Mouse (Mus musculus) left cerebral cortex, postnatal 14 days (tissue): ENCODE measurements around the gene Dennd1a. TPM values are rescaled to one million over a fixed set of nuclear protein-coding genes. Genes with fewer than 3 reads are reported as not detected.

ENCODE experiments used
- DNase-seq, 2 experiments: peaks; one replicate each; pipeline ENCODE4 v3.0.0; 2021 to 2022; ENCODE audit warnings: low spot score in 2 of 2, mixed read lengths in 1 of 2
- intact Hi-C: fragments of 180-260 bp; cut with DNase I; formaldehyde crosslinking; loops from one replicate; pipeline ENCODE4 v1.15.1; 2025
- total RNA-seq, 2 experiments: library from RNA; stranded (reverse); gene quantifications; 2 replicates each; pipeline ENCODE4 v1.2.3; 2021

Gene Dennd1a
- total RNA-seq, 2 experiments from 2014 or later = 68.5 to 70.1 TPM

DNA sequence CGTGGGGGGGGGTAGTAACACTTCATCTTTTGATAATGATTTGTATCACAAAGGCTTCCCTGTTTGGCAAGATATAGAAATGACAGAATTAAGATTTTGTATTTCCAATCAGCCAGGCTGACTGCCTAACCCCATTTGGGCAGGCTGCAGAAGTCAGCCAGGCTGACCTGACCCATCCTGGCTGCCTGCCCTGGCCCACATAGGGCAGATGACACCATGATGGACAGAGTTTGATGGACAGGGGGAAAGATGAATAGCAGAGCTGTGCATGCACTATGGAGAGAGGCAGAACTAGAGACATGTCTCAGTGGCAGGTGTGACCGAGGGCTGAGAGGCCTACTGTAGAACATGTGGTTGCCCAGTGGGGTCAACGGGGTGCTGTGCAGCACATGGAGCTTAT, 203.9 kb downstream of the Dennd1a start:
- intact Hi-C loops = no loop called here
- DNase-seq = no peak

DNA sequence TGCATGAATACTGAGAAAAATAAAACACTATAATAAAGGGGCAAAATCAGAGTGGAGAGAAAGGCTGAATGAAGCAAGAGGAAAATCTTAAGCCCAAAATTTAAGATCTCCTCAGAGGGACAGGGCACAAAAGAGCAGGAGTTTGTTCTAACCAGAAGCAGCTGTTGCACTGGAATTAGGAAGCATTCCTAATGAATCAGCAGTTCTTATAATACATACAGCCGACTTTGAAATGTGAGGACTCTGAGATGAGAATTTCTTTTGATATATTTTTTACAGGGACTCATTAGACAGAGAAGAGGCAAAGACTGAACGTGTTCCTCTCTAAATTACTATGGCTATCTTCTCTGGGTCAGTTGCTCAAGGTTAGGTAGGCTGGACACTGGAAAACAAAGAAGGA, 212.7 kb downstream of the Dennd1a start:
- intact Hi-C loops = no loop called here

DNA sequence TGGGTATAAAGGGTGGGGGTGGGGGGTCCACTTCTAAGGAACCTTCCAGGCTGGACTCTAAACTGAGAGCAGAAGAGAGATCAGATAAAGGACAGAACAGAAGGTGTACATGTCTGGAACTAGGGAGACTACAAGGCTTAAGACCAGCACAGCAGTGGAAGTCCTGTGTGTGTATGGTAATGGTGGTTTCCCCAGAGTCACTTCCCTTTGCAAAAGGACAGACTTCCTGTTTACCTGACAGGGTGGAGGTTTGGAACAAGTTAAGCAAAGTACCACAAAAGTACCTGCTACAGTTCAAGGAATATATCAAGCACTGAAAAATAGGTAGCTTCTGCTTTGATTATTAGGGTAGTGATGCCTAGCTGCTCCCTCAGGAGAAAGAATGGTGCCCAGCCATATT, 215.1 kb downstream of the Dennd1a start:
- intact Hi-C loops = no loop called here
- no peak for DNase-seq

More for the DNA sequence above, 212.7 kb downstream of the Dennd1a start:
- no peak for DNase-seq

DNA sequence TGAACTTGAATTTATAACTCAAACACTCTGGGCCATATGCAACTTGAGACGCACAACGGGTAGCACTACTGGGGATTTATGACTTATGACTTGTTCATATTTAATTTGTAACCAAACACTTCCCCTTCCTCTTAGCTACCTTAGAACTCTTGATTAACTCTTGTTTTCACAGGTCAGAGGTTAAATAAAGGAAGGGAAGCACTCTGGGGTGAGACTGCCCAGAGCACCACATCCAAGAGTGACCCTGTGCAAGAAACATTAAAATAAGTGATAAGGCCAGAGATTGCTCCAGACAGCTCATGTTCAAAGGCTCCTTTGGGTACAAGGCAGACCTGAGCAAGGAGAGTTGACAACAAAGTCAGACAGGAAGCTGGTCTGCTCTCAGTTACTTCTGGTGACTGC, 219.0 kb downstream of the Dennd1a start:
- intact Hi-C loops = no loop called here
- DNase-seq = no peak

DNA sequence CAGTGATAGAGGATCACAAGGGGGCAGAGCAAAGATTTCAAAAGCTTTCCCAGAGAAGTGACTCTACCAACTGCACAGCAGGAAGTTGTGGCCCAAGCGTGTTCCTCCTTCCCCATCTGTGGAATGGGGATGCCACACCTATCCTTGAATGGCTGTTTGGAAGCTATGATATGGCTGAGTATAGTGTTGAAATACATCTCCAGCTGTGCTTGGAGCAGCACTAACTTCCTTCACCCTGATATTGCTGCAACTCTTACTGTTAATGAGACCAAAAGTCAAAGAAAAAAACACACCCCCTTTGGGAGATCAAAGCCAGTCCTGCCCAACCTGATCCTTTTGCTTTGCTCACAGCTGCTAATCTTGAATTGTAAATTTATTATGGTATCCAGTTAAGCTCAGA, 221.3 kb downstream of the Dennd1a start:
- intact Hi-C loops = no loop called here
- DNase-seq = no peak

DNA sequence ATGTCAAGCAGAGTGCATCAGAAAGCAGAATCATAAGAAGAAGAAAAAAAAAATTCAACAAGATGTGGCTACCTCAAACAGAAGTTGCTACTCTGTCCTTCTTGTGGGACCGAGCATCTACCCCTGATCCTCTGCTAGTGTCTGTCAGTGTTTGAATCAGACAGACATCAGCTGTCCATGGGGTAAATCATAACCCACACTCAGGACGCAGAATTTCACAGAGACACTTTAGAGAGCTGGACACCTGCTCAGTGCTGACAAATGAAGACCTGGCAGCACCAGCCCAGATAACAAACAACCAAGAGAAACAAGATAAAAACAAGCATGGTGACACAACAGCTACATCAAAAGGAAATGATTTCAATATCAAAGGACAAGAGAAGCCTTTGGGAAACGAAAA, 222.9 kb downstream of the Dennd1a start:
- no peak for DNase-seq
- intact Hi-C loops = no loop called here

DNA sequence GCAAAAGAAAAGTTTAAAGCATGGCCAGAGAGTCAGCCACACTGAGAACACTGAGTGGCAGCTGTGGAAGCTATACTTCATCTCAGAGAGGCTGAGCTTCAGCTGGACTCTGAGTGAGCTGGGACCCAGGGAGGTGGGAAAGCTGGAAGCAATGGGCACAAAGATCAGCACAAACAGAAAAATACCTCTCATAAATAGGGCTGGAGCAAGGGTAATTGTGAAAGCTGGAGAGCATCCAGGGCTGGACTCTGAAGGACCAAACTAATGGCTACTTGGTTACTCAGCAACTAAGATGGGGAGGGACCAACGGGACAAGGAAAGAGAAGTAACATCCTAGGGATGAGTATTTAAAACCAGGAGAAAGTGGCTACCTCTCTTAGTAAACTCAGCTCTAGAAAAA, 225.0 kb downstream of the Dennd1a start:
- intact Hi-C loops = no loop called here
- DNase-seq = no peak

DNA sequence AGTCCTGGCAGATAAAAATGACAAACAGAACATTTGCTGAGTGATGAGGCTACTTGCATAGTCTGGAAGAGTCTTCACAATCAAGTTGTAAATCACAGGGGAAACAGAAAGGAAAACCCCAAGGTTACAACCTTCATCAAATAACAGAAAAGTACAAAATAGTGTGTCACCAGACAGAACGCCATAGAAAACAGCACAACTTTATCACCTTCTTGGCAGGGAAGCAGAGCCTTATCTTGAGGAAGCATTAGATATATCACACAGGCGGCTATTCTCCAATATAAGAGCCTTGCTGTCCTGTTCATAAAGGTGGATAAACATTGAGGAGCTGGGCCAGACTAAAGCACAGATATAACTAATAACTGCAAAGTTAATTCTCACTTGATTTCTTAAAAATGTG, 225.7 kb downstream of the Dennd1a start:
- no peak for DNase-seq
- intact Hi-C loops = no loop called here

DNA sequence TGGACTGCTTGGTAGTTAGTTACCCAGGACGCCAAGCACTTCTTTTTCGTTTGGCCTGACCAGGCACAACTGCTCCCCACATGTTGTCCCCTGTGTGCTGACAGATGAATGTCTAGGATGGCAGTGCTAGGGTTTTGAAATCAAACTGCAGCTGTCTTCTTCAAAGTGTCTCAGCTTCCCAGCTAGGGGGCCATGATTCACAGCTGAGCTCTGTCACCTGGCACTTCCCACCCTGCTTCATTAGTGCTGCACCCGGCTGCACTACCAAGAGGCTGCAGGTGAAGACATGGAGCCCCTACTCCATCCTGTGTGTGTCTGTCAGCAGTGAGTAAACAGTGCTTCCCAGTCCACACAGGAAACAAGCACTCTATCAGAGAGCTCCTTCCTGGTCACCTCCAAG, 234.8 kb downstream of the Dennd1a start:
- intact Hi-C loops = no loop called here
- DNase-seq = no peak

DNA sequence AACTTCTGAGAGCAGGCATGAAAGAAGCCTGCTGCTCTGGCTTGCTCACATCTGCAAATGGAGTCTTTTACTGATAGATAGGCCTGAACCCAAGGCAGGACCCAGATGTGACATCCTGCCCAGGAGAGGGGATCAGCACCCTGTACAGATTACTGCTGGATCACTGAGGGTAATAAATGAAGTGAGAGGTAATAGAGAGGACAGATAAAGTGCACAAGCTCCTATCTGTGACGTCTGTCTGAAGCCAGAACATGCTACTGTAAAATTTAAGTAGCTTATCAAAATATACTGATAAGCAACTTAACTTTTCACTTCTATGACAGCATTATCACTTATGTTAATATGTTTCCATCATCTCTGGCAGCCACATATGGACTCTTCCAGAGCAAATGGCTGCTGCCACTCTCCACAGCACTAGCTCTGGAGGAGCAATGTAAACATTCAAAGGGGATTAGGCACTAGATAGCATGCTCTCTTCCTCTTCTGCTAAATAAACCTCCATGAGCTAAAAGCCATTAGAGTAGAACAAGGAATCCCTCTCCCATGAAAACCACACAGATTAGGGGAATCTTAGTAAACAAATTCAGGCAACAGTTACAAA, 235.6 kb downstream of the Dennd1a start:
- DNase-seq = no peak
- intact Hi-C loops = no loop called here

DNA sequence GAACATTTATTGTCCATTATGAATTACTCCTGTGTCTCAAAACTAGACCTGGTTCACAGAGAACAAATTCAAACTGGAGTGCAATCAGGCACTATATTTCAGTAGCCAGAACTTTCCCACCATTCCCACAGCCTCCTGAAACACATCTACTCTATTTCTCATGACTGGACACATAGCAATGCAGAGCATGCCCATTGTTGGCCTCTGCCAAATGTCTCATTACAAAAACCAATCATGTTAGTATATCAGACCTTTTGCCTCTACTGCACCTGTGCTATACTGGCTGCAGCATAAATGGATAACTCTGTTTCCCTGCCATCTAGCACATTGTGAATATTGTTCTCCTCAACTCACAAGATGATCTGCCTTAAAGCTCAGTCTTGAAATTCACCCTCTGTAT, 238.2 kb downstream of the Dennd1a start:
- intact Hi-C loops = no loop called here
- DNase-seq = no peak

DNA sequence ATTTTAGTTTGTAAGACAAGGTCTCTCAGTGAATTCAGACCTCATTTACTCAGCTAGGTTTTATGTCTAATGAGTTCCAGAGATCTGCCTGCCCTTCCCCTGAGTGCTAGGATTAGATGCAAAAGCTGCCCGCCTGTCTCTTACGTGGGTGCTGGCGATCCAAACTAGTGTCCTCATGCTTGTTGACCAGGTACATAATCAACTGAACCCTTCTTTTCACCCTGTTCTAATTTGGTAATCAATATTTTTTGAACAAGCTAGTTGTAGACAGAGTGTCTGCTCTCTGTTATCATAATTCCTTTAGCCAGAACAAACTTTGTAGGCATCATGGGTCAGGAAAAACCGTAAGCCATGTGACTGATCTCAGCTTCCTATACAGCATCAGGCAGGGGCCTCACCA, 241.9 kb downstream of the Dennd1a start:
- no peak for DNase-seq
- intact Hi-C loops = no loop called here

DNA sequence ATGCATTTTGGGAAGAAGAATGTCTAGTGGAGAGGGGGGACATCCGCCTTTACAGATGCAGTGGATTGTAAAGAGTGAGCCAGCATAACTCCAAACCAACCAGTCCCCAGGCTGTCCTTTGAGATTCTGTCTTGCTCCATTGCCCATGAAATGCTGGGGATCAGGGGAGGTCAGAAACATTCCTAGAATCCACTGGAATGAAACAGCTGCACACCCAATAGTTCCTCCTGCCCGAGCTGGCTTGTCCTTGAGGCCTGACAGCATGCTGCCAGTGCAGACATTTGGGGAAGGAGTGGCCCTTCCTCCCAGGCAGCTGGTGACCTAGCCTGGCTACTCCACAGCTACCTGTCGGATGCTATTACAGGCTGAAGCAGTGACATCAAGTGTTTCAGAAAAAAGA, 246.3 kb downstream of the Dennd1a start:
- intact Hi-C loops = no loop called here
- no peak for DNase-seq

DNA sequence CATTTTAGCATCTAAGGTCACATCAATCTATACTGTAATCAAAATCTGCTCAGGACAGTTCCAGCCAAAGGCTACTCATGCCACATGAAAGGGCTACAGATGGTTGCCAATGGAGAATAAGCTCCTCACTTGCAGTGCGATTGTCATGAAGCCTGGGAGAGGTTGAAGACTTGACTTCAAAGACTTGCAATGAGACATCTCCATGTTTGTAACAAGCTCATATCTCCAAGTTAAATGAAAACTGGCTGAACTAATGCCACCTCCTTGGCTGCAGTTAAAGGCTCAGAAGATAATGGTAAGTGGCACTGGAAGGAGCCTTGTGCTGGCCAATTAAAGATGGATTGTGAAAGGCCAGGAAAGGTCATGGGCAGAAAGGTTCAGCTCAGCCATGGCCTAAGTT, 247.6 kb downstream of the Dennd1a start:
- intact Hi-C loops = no loop called here
- DNase-seq = no peak

DNA sequence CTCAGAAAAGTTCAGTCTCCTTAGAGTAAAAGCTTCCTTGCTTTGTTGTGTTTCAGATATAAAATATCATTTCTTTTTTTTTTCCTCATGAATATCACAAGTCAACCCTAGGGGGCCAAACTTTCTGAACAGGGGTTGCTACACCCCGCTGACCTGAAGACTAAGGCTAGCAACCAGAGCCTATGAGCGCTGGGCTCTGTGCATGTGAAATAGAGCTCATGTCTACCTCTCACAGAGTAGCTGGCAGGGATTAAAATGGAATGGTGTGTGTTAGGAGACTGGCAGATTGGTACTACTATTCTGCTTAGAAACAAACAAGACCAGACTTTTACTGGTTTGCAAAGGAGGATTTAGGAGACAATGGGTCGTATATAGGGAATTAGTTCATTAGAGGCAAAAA, 258.9 kb downstream of the Dennd1a start:
- intact Hi-C loops = no loop called here
- DNase-seq = no peak

DNA sequence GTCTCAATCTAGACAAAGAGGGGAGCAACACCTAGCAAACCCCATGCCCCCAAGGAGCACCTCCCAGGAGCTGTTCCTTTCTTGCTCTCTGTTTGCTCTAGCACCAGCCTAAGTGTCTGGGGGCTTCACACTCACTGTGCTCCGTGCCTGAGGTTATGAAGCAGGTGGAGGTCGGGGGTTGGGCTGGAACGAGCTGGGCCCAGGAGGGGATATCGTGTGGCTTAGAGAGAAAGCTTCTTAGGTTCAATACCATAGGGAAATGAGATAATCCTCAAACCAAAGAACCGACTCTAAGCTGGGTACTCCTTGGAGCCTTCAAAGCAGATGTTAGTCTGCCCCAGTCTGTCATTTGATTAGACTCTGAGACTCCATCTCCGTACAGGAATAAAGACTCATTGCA, 261.6 kb downstream of the Dennd1a start:
- DNase-seq = no peak
- intact Hi-C loops = no loop called here

DNA sequence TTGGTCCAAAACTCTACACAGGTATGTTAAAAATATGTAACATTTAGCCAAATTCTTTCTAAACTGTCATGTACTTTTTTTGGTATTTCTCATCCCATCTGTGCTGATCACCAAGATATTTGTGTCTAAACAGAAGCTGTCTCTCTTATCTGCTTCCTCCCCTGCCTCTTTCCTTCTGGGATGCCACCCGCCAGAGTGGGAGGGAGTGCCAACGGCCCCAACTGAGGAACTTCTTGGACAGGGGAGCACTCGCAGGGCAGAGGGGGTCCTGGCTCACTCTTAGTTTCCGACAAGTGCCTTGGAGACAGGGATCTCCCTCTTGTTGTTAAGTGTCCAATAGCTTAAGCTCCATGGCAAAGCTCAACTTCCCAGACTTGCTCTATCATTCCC, 263.5 kb downstream of the Dennd1a start:
- intact Hi-C loops = no loop called here
- DNase-seq = peak in 1 of 2 experiments; percentile 20

DNA sequence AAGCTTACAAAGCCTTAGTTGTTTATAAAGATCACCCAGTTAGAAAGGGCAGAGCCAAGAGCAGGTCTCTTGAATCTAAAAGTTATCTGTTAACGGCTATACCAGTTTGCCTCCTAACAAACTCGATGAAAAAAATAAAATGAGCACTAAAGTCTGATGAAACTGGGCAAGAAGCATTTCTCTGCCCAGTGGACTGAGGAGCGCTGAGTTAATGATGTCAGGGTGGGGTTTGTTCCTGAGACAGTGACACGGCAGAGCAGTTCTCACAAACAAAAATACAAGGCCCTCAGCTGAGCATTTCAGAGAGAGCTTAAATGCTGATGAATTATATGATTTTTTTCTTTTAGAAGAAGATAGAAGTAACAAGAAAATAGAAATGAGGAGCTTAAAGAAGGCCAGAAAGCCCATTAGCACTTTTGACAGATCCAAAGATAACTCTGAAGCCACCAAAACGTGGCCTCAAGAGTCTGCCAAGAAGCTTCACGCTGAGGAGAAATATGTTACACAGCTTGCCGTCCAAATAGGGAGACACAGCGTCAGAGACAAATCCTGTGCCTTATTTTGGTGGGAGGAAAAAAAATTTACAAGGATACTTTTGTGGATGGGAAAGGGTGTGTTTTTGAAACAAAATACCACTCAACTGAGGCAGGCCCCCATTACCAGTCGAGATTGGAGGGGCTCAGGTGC, 264.0 kb downstream of the Dennd1a start:
- DNase-seq = peak; percentile 35 to 57
- intact Hi-C loops = no loop called here

DNA sequence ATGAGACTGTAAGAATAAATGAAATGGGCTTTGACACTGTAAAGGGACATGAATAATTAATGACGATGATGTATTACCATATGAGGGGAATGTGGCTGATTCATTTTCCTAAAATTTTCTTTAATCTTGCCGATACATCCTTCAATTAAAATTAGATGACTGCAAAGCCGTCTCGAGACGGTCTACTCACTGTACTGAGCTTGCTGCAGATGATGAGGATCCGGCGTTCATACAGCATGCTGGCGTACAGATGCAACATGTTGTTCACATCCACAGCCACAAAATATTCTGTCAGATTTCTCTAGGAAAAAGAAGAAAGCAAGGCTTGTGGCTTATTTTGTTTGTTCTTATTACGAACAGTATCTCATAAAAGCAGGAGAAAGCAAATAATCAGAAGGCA, 266.0 kb downstream of the Dennd1a start:
- no peak for DNase-seq
- intact Hi-C loops = no loop called here

DNA sequence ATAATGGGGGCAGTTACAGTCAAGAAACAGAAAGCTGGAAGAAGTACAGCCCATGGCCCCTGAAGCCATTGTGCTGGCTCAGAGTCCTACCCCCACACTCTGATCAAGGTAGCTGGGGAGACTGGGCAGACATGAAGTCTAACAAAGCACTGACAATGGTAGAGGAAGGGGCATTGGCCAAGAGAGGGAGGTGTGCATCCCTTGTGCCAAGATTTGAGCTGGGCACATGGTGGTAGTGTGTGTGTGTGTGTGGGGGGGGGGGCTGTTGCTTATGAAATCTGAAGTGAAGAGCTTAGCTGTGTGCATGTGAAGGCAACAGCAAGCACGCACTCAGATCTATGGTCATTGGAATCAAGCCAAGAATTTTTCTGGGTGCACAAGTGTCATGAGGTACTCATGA, 272.5 kb downstream of the Dennd1a start:
- no peak for DNase-seq

DNA sequence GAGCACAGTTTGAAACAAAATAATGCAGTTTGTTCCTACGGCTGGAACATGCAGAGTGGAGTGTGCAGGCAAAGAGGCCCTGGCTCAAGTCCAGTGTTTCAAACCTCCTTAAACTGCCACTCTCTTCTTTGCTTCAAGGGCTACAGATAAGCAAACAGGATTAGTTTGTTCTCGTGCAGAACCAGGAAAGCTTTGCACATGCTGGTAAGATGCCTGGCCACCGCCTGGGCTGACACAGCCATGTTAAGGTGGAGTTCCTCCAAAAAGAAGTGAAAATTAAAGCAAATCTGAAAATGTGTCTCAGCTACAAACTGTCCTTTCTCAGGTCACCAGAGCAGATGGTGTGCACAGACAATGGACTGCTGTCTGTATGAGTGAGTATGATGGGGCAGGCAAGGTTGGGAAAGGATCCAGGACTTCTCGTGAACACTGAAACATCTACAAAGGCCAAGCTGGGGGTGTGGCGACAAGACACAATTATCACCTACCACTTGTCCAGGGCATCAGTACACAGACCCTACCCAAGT, 273.3 kb downstream of the Dennd1a start:
- intact Hi-C loops = no loop called here
- peak; percentile 62 to 64 for DNase-seq

More for the DNA sequence above, 272.5 kb downstream of the Dennd1a start:
- intact Hi-C loops = no loop called here
